Mouse (Mus musculus): ENCODE measurements at regions not wholly inside any gene's neighbourhood (a gene's known extent, or its start where the extent isn't known, plus 50 kb on each side); places are given as distances from the start of the nearest gene placed in this dataset.

- no peak for DNase-seq (ENCODE audit: low read depth)
These were observed 356.0 kb downstream of the Ankrd50 start for GRCm38 (mm10) chr3:38128486-38129166.

GRCm38 (mm10) chr3:38116071-38116787, 368.4 kb downstream of the Ankrd50 start:
- DNase-seq (ENCODE audit: low read depth), result no peak

GRCm38 (mm10) chr3:38112568-38112967, 372.1 kb downstream of the Ankrd50 start:
- no peak for DNase-seq (ENCODE audit: low read depth)

- no peak for DNase-seq (ENCODE audit: low read depth)
These were observed 379.4 kb downstream of the Ankrd50 start for GRCm38 (mm10) chr3:38105022-38105857.

- DNase-seq (ENCODE audit: low read depth), result no peak
These were observed 380.1 kb upstream of the Gm5148 start for GRCm38 (mm10) chr3:38104418-38104817.

GRCm38 (mm10) chr3:38102985-38103384, 378.7 kb upstream of the Gm5148 start:
- no peak for DNase-seq (ENCODE audit: low read depth)

- DNase-seq (ENCODE audit: low read depth), result no peak
These were observed 377.9 kb upstream of the Gm5148 start for GRCm38 (mm10) chr3:38102181-38102580.

GRCm38 (mm10) chr3:38094370-38094979, 370.2 kb upstream of the Gm5148 start:
- no peak for DNase-seq (ENCODE audit: low read depth)

GRCm38 (mm10) chr3:38084548-38084947, 360.3 kb upstream of the Gm5148 start:
- DNase-seq (ENCODE audit: low read depth), result no peak

- no peak for DNase-seq (ENCODE audit: low read depth)
These were observed 358.1 kb upstream of the Gm5148 start for GRCm38 (mm10) chr3:38082386-38082785.

GRCm38 (mm10) chr3:38076835-38077234, 352.5 kb upstream of the Gm5148 start:
- no peak for DNase-seq (ENCODE audit: low read depth)

GRCm38 (mm10) chr3:38073946-38074345, 349.7 kb upstream of the Gm5148 start:
- no peak for DNase-seq (ENCODE audit: low read depth)

GRCm38 (mm10) chr3:38055627-38056026, 331.3 kb upstream of the Gm5148 start:
- no peak for DNase-seq (ENCODE audit: low read depth)

- DNase-seq (ENCODE audit: low read depth), result no peak
These were observed 328.7 kb upstream of the Gm5148 start for GRCm38 (mm10) chr3:38052941-38053340.

GRCm38 (mm10) chr3:38051748-38052147, 327.5 kb upstream of the Gm5148 start:
- no peak for DNase-seq (ENCODE audit: low read depth)

- DNase-seq (ENCODE audit: low read depth), result no peak
These were observed 326.6 kb upstream of the Gm5148 start for GRCm38 (mm10) chr3:38050856-38051255.

GRCm38 (mm10) chr3:38050366-38050765, 326.1 kb upstream of the Gm5148 start:
- DNase-seq (ENCODE audit: low read depth), result no peak

- DNase-seq (ENCODE audit: low read depth), result no peak
These were observed 325.0 kb upstream of the Gm5148 start for GRCm38 (mm10) chr3:38049290-38049689.

GRCm38 (mm10) chr3:38047445-38047844, 323.2 kb upstream of the Gm5148 start:
- no peak for DNase-seq (ENCODE audit: low read depth)

- DNase-seq (ENCODE audit: low read depth), result no peak
These were observed 322.3 kb upstream of the Gm5148 start for GRCm38 (mm10) chr3:38046611-38047010.

- DNase-seq (ENCODE audit: low read depth), result no peak
These were observed 321.7 kb upstream of the Gm5148 start for GRCm38 (mm10) chr3:38045989-38046388.

- DNase-seq (ENCODE audit: low read depth), result no peak
These were observed 321.2 kb upstream of the Gm5148 start for GRCm38 (mm10) chr3:38045523-38045922.

Measured in induced T-regulatory cell, adult 2 months (primary cell).